ENCODE assay signal across 15 mouse cellular contexts in the genomic region with DNA sequence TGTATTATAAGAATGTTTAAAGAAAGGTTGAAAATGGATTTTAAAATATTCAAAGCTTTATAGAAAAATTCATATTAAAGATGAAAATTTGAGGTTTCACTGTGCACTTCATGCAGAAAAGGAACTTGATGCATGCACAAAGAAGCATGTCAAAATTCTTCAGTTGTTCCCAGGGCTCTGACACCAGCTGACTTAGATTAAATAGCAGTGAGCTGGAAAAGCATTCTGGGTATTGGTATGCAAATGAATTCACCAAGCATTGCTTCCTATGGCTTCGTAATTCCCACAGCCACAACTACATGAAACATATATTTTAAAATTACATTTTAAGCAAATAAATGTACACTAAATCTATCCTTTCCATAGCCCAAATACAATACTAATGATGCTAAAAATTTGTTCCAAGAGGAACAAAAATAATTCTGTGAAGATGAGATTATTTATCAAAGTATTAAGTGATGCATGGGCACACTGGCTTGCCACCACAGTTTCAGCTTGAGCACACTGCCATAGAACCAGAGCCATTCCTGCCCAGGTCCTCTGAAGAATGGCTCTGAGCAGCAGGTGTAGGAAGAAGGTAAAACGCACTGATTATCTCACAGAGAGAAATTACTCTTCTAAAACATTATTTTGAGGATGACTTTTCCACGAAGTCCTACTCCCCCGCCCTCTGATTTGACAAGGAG.
DNase-seq lines count a peak whose midpoint lies in the region; ATAC-seq and TF ChIP-seq lines count a peak whose summit lies in the region.
"Had no signal": no experiment of that assay in that cellular context is flagged by ENCODE, and none has a peak within 500 bp of the region (broad histone marks: within the 10 kb centered on the region; RNA-seq: fewer than 3 reads in every experiment).

No protein-coding gene starts in this region.

- H3K4me3 ChIP-seq in embryonic facial prominence, embryonic 13.5 days, result no peak overlapping the region
- H3K4me3 ChIP-seq in forebrain, embryonic 15.5 days, result no peak overlapping the region
- H3K4me3 ChIP-seq in midbrain, embryonic 13.5 days (replicated peaks), result no peak overlapping the region
- H3K4me3 ChIP-seq: heart, embryonic 13.5 days; intestine, embryonic 15.5 days; kidney, embryonic 15.5 days; myocyte had no signal

- H3K4me1 ChIP-seq in embryonic facial prominence, embryonic 13.5 days, result no peaks in the 10 kb centered on the region
- H3K4me1 ChIP-seq in forebrain, embryonic 15.5 days, result peaks cover 7% of the 10 kb centered on the region
- H3K4me1 ChIP-seq in midbrain, embryonic 13.5 days (replicated peaks), result peaks cover 8% of the 10 kb centered on the region; the same call in 1 of the 2 replicates
- H3K4me1 ChIP-seq: heart, embryonic 13.5 days; intestine, embryonic 15.5 days; kidney, embryonic 15.5 days had no signal

- TF ChIP-seq POLR2A in brain, embryonic 14.5 days (IDR thresholded peaks at IDR 0.05; ENCODE audit: borderline replicate concordance, extremely low read depth, insufficient read depth, insufficient read length, poor library complexity, severe bottlenecking), result no peak

- H3K36me3 ChIP-seq in embryonic facial prominence, embryonic 13.5 days, result no peaks in the 10 kb centered on the region
- H3K36me3 ChIP-seq in forebrain, embryonic 15.5 days, result no peaks in the 10 kb centered on the region
- H3K36me3 ChIP-seq in midbrain, embryonic 13.5 days, result no peaks in the 10 kb centered on the region
- H3K36me3 ChIP-seq: heart, embryonic 13.5 days; intestine, embryonic 15.5 days; kidney, embryonic 15.5 days had no signal

- no peak for ATAC-seq in embryonic facial prominence, embryonic 13.5 days (ENCODE audit: insufficient number of reproducible peaks, insufficient read depth, low FRiP score, low TSS enrichment, low read depth)
- peak; percentile 64; the same call in 1 of the 2 replicates for ATAC-seq in forebrain, embryonic 15.5 days (replicated peaks)
- peak; percentile 56; the same call in 1 of the 2 replicates for ATAC-seq in midbrain, embryonic 13.5 days
- ATAC-seq: intestine, embryonic 15.5 days had no signal

- peak; percentile 78 for DNase-seq in brain, embryonic 14.5 days (ENCODE audit: low read depth)
- DNase-seq in adrenal gland, adult 18-20 months (ENCODE audit: low spot score in 2 of 2), result no peak
- no peak for DNase-seq in left cerebral cortex, adult 8-10 months (ENCODE audit: low spot score in 2 of 2)
- DNase-seq in left cerebral cortex, postnatal 10 days (ENCODE audit: extremely low spot score in 1 of 2, low spot score in 2 of 2), result no peak
- DNase-seq: heart, postnatal 36 days; lung, postnatal 10 days; right cerebral cortex, adult 18-20 months; thymus, postnatal 36 days had no signal

- 69% methylated on average over 4 of the region's 4 CpGs for WGBS in embryonic facial prominence, embryonic 13.5 days
- 55% methylated on average over 4 of the region's 4 CpGs for WGBS in forebrain, embryonic 15.5 days
- WGBS in midbrain, embryonic 13.5 days, result 57% methylated on average over 4 of the region's 4 CpGs

- peak overlapping the region; percentile 69 for H3K27ac ChIP-seq in embryonic facial prominence, embryonic 13.5 days
- no peak overlapping the region; the same call in 1 of the 2 replicates for H3K27ac ChIP-seq in forebrain, embryonic 15.5 days (replicated peaks)
- no peak overlapping the region for H3K27ac ChIP-seq in midbrain, embryonic 13.5 days
- H3K27ac ChIP-seq: heart, embryonic 13.5 days; intestine, embryonic 15.5 days; kidney, embryonic 15.5 days had no signal

- H3K27me3 ChIP-seq in embryonic facial prominence, embryonic 13.5 days, result no peaks in the 10 kb centered on the region
- no peaks in the 10 kb centered on the region for H3K27me3 ChIP-seq in forebrain, embryonic 15.5 days
- H3K27me3 ChIP-seq in midbrain, embryonic 13.5 days, result no peaks in the 10 kb centered on the region
- H3K27me3 ChIP-seq: heart, embryonic 13.5 days; intestine, embryonic 15.5 days; kidney, embryonic 15.5 days had no signal

- no peaks in the 10 kb centered on the region for H3K9me3 ChIP-seq in embryonic facial prominence, embryonic 13.5 days
- no peaks in the 10 kb centered on the region for H3K9me3 ChIP-seq in forebrain, embryonic 15.5 days
- no peaks in the 10 kb centered on the region for H3K9me3 ChIP-seq in midbrain, embryonic 13.5 days
- H3K9me3 ChIP-seq: heart, embryonic 13.5 days; intestine, embryonic 15.5 days; kidney, embryonic 15.5 days had no signal

- no peak overlapping the region for H3K4me2 ChIP-seq in embryonic facial prominence, embryonic 13.5 days
- no peak overlapping the region for H3K4me2 ChIP-seq in forebrain, embryonic 15.5 days (replicated peaks)
- no peak overlapping the region for H3K4me2 ChIP-seq in midbrain, embryonic 13.5 days (replicated peaks)
- H3K4me2 ChIP-seq: heart, embryonic 13.5 days; intestine, embryonic 15.5 days; kidney, embryonic 15.5 days had no signal

- no peak for TF ChIP-seq CTCF in brain, embryonic 14.5 days (IDR thresholded peaks at IDR 0.05; ENCODE audit: borderline replicate concordance, extremely low read depth, insufficient read depth, insufficient read length)

- intact Hi-C loops in left cerebral cortex, postnatal 10 days (cut with DNase I), result no loop called here

- no peak overlapping the region for H3K9ac ChIP-seq in embryonic facial prominence, embryonic 13.5 days
- no peak overlapping the region for H3K9ac ChIP-seq in forebrain, embryonic 15.5 days (replicated peaks)
- H3K9ac ChIP-seq in midbrain, embryonic 13.5 days (replicated peaks), result no peak overlapping the region
- H3K9ac ChIP-seq: heart, embryonic 13.5 days; intestine, embryonic 15.5 days; kidney, embryonic 15.5 days had no signal
